Mouse (Mus musculus): ENCODE data around the gene Tm7sf3.

GRCm38 (mm10) chr6:146665408-146665807 is 22.8 kb upstream of the Tm7sf3 start:
- TF ChIP-seq EP300 (IDR thresholded peaks at IDR 0.05; ENCODE audit: low read depth): no peak
- TF ChIP-seq CTCF (IDR thresholded peaks at IDR 0.05; ENCODE audit: low read depth): no peak
